Mouse (Mus musculus) limb, embryonic 11.5 days (tissue): ENCODE data around the gene Lhfpl1. TPM values are rescaled to one million over a fixed set of nuclear protein-coding genes. Genes with fewer than 3 reads are reported as not detected.
"Not testable (repeated sequence)": the region's sequence is repeated elsewhere in the genome, so short reads cannot be mapped to it uniquely, and the experiment has no call there.

Experiments
- ATAC-seq: fragments of 200-750 bp; cut with Nextera tagmentation; 2 replicates; pipeline ENCODE4 v1.8.0; 2017; ENCODE audit warnings: low read depth; ENCODE audit not compliant: insufficient number of reproducible peaks, low FRiP score, low TSS enrichment
- DNase-seq: peaks from one replicate; pipeline ENCODE4 v3.0.0-alpha.2; 2015; ENCODE audit warnings: low spot score
- H3K27ac ChIP-seq: fragments of 300-500 bp; sonication (generic); replicated peaks from 2 replicates; pipeline ENCODE4 v1.5.1; 2014; ENCODE audit warnings: low read depth, mild to moderate bottlenecking, low read length
- H3K27me3 ChIP-seq: fragments of 300-500 bp; sonication (generic); 2 replicates; pipeline ENCODE4 v1.6.1; 2014; ENCODE audit warnings: mild to moderate bottlenecking, low read length, mixed read lengths; ENCODE audit not compliant: control insufficient read depth, insufficient read depth
- H3K36me3 ChIP-seq: fragments of 300-500 bp; sonication (generic); 2 replicates; pipeline ENCODE4 v1.6.1; 2014; ENCODE audit warnings: mild to moderate bottlenecking, low read length, moderate library complexity, mixed read lengths; ENCODE audit not compliant: control insufficient read depth, insufficient read depth
- H3K4me1 ChIP-seq: fragments of 300-500 bp; sonication (generic); 2 replicates; pipeline ENCODE4 v1.6.1; 2014; ENCODE audit warnings: low read length, mixed read lengths; ENCODE audit not compliant: control insufficient read depth, insufficient read depth
- H3K4me2 ChIP-seq: fragments of 300-500 bp; sonication (generic); 2 replicates; pipeline ENCODE4 v1.6.1; 2014; ENCODE audit warnings: low read depth, mild to moderate bottlenecking, moderate library complexity; ENCODE audit not compliant: severe bottlenecking
- H3K4me3 ChIP-seq: fragments of 300-500 bp; sonication (generic); 2 replicates; pipeline ENCODE4 v1.5.1; 2014; ENCODE audit warnings: low read depth, low read length
- H3K9ac ChIP-seq: fragments of 300-500 bp; sonication (generic); 2 replicates; pipeline ENCODE4 v1.6.1; 2014; ENCODE audit warnings: mild to moderate bottlenecking, low read length
- H3K9me3 ChIP-seq: fragments of 300-500 bp; sonication (generic); 2 replicates; pipeline ENCODE4 v1.6.1; 2016; ENCODE audit warnings: low read length; ENCODE audit not compliant: control insufficient read depth
- WGBS: fragments of 180-500 bp; shearing (Covaris S2); extraction: QIAGEN DNeasy Blood & Tissue Kit; methylation state at CpG from one replicate; pipeline ENCODE4 v1.1.7; 2014; 5-methylcytosine and 5-hydroxymethylcytosine counted together
- polyA plus RNA-seq: library from polyadenylated mRNA; unstranded; fragments of >200 nt; fragmentation: Nextera tagmentation; extraction: Ambion mirVana; gene quantifications from 2 replicates; pipeline ENCODE4 v1.2.1, GENCODE M21; 2014

Gene Lhfpl1
- polyA plus RNA-seq: 2.2 and 2.9 TPM in 2 replicates

DNA sequence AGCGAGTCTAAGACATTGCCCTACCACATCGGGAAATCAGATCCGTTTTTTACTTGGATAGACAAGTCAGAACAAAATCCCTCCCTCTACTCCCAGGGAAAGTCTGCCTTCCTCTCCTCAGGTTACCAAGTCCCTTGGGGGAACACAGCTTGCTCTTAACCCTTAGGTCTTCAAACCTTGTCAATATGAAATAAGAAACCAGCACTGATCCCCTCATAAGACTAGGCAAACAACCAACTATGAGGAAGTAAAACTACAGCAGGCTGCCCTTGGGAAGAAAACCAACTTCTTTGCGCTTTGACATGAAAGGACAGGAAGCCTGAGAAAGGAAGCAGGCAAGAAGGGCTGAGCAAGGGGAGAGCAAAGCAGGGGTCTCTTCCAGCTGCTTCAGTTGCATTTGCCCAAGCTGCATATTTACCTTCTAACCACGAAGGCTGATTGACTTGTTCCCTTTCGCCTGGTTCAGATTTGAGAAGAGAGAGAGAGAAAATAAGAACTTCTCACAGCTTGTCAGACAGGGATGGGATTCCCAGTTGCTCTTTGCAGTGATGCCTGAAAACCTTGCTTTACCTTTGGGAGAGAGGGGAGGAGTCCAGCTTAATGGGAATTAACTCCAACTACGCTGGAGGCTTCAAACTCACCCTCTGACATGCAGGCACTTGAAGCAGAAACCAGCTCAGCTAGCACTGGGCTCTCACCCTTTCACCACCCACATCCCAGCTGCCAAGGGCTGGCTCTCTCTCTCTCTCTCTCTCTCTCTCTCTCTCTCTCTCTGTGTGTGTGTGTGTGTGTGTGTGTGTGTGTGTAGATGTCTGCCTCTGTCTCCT lies at the start of gene Lhfpl1:
Lhfpl1 (minus strand) TSS at position 713 of the 827 bp plus-strand sequence.
- 34% methylated on average over 7 of the region's 7 CpGs for WGBS
- Histone ChIP-seq H3K9ac (no peak within 1 kb of the TSS), H3K27me3 (no peaks in the 10 kb centered on the region), H3K36me3 (no peaks in the 10 kb centered on the region), H3K27ac (peak within 1 kb of the TSS; percentile 68; the same call in 1 of the 2 replicates), H3K4me2 (peak within 1 kb of the TSS; percentile 12; the same call in 1 of the 2 replicates), H3K4me1 (no peaks in the 10 kb centered on the region), H3K4me3 (no peak within 1 kb of the TSS), H3K9me3 (no peaks in the 10 kb centered on the region)
- ATAC-seq (peak; percentile 84), DNase-seq (peak; percentile 31)

DNA sequence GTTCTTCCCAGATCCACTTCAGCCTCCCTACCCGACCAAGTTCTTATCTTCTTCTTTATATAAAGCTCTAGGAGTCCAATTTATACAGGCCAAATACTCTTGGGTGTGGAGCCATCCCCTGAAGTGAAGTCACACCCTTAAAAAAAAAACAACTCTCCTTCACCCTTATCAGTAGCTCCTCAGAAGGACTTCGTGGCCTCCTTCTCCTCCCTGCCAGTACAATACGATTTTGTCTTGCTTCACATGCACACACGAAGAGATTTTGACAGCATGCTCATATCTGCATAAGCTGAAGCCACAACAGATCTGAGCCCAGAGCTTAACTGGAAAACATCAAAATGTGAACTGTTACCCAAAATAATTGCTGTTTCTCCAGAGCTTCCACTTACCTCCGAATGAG lies 22.9 kb upstream of the Lhfpl1 start:
- H3K27ac ChIP-seq: no peak overlapping the region
- H3K36me3 ChIP-seq: no peaks in the 10 kb centered on the region
- H3K9ac ChIP-seq: no peak overlapping the region
- ATAC-seq (no peak), DNase-seq (no peak)
- H3K9me3 ChIP-seq: no peaks in the 10 kb centered on the region
- H3K4me3 ChIP-seq: no peak overlapping the region
- H3K27me3 ChIP-seq: no peaks in the 10 kb centered on the region
- WGBS: 85% methylated on average over 5 of the region's 5 CpGs
- H3K4me1 ChIP-seq: no peaks in the 10 kb centered on the region
- H3K4me2 ChIP-seq: no peak overlapping the region

DNA sequence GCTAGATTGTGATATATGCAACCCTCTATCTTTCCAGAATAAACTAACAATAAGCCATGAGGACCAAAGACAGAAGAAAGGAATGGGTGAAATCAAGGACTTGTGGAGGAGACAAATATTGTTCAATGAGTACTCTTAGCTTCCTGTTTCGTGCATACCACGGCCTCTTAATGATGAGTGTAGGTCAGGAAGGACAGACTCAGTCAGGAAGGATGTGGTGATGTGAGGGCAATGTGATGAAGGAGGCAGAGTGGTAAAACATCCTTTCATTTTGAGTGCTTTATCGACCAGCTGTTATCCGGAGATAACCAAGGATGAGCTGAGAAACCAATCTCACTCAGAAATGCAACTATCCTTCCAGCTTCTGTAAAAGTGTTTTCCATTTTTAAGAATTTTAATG lies 13.6 kb upstream of the Lhfpl1 start:
- 89% methylated on average over 4 of the region's 4 CpGs for WGBS
- Histone ChIP-seq H3K4me2 (no peak overlapping the region), H3K9me3 (no peaks in the 10 kb centered on the region), H3K27me3 (no peaks in the 10 kb centered on the region), H3K27ac (no peak overlapping the region), H3K4me3 (no peak overlapping the region), H3K36me3 (no peaks in the 10 kb centered on the region), H3K4me1 (no peaks in the 10 kb centered on the region), H3K9ac (no peak overlapping the region)
- ATAC-seq (no peak), DNase-seq (no peak)

DNA sequence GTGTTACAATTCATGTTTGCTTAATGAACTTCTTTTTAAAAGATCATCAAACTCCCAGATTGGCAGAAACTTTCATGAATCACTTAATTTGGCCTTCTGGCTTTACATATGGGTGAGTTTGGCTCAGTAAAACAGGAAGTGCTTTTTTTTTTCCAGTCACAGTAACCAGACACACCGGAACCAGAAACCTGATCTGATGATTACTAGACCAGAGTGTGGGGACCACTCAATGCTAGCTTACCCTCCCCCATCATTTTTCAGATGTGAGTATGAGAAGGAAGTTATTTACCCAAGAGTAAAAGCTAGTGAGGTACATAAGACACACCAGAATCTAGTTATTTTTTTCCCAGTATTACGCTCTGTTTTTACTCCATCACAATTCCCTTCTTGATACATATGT lies 6.5 kb downstream of the Lhfpl1 start:
- Histone ChIP-seq H3K27me3 (no peaks in the 10 kb centered on the region), H3K27ac (no peak overlapping the region), H3K36me3 (no peaks in the 10 kb centered on the region), H3K9me3 (no peaks in the 10 kb centered on the region), H3K4me2 (no peak overlapping the region), H3K4me3 (no peak overlapping the region), H3K4me1 (no peaks in the 10 kb centered on the region), H3K9ac (no peak overlapping the region)
- DNase-seq (no peak), ATAC-seq (peak; percentile 51; the same call in 1 of the 2 replicates)
- 62% methylated on average over 2 of the region's 2 CpGs for WGBS

DNA sequence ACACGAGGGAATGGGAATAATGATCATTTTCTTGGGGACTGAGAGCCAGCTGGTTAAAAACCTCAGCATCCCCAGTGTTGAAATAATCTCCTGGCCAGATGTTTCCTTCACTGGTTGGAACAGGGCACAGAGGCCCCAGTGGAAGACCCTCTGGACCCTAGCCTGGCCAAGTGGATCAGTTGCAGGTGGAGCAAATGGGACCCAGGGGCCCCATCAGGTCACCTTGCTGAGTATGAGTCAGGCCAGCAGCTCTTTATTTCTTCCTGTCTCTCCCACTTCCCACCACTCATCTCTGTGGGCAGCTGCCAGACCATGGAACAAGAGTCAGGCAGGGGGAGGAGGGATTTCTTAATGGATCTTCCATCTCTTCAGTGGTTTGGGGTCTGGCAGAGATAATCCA lies 12.7 kb downstream of the Lhfpl1 start:
- Histone ChIP-seq H3K4me3 (no peak overlapping the region), H3K4me2 (no peak overlapping the region), H3K27ac (no peak overlapping the region), H3K9me3 (no peaks in the 10 kb centered on the region), H3K4me1 (no peaks in the 10 kb centered on the region), H3K9ac (no peak overlapping the region), H3K27me3 (no peaks in the 10 kb centered on the region), H3K36me3 (no peaks in the 10 kb centered on the region)
- DNase-seq: no peak
- ATAC-seq: peak; percentile 62; the same call in 1 of the 2 replicates
- WGBS: 68% methylated on average over 1 of the region's 1 CpGs

DNA sequence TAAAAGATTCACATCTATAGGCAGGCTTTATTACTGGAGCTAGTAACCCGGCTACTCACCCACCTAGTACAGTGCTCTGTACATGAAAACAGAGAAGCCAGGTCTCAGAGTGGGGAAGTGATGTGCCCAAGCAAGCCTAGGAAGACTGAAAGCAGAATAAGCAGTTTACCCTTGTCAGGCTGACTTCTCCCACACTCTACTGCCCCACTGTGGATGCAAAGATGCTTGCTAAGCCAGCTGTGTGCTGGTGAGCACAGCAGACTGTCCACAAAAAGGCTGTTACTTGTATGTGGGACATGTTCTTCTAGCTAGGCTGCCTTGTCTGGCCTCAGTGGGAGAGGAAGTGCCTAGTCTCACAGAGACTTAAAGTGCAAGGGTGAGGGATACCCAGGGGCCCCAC lies 40.3 kb downstream of the Lhfpl1 start:
- DNase-seq: no peak

DNA sequence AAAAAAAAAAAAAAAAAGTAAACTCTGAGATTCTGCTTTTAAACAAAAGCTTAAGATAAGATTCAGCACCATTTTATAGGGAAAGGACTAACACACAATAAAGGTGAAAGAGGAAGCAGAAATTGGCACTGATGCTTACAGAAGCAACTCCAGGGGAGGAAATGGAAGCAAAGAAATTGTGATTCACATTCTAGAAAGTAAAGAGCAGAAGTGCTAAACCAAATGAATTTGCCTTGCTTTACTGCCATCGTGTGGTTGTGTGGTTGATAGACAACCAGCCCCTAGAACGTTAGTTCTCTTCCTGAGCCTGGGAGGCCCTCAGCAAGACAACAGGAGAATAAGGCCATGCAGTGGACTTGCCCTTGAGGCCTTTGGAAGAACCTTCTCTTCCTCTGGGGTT lies 41.7 kb downstream of the Lhfpl1 start:
- no peaks in the 10 kb centered on the region for H3K4me1 ChIP-seq
- no peak overlapping the region for H3K9ac ChIP-seq
- no peaks in the 10 kb centered on the region for H3K27me3 ChIP-seq
- ATAC-seq (no peak), DNase-seq (peak; percentile 30)
- no peaks in the 10 kb centered on the region for H3K36me3 ChIP-seq
- 8% methylated on average over 2 of the region's 2 CpGs for WGBS
- no peak overlapping the region for H3K4me3 ChIP-seq
- no peak overlapping the region for H3K27ac ChIP-seq
- no peak overlapping the region for H3K4me2 ChIP-seq
- H3K9me3 ChIP-seq: no peaks in the 10 kb centered on the region

More for the DNA sequence above, 40.3 kb downstream of the Lhfpl1 start:
- Histone ChIP-seq H3K4me3 (no peak overlapping the region), H3K4me2 (no peak overlapping the region), H3K36me3 (no peaks in the 10 kb centered on the region), H3K4me1 (no peaks in the 10 kb centered on the region), H3K9ac (no peak overlapping the region), H3K27ac (no peak overlapping the region), H3K9me3 (no peaks in the 10 kb centered on the region), H3K27me3 (no peaks in the 10 kb centered on the region)
- WGBS: 69% methylated on average over 1 of the region's 1 CpGs
- ATAC-seq: no peak

DNA sequence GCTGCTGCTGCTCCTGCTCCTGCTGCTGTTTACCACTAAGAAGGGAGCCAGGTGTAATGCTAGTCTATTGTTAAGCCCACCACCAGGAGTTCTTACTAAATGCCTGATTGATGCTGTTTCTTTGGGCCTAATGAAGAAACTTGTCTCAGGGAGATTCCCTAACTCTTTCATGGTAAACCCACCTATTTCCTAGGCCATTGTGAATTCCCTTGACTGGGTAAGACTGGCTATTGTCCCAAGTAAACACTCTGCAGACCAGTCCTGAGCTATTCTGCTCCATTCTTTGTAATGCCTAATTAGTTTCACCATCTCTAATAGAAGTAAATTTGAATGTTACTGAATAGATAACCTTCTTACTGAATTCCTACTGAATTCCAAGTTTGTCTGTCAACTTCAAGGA lies 48.7 kb downstream of the Lhfpl1 start:
- H3K27me3 ChIP-seq, H3K36me3 ChIP-seq, H3K27ac ChIP-seq, H3K4me1 ChIP-seq, H3K9me3 ChIP-seq, ATAC-seq, H3K4me3 ChIP-seq, H3K4me2 ChIP-seq, H3K9ac ChIP-seq, DNase-seq: not testable (repeated sequence)
